Mouse (Mus musculus): ENCODE results near the gene Gramd1b. TPM values are rescaled to one million over a fixed set of nuclear protein-coding genes. Genes with fewer than 3 reads are reported as not detected.

Gene Gramd1b
- polyA plus RNA-seq, 1 experiment from 2014 or later = 7.1 TPM

DNA sequence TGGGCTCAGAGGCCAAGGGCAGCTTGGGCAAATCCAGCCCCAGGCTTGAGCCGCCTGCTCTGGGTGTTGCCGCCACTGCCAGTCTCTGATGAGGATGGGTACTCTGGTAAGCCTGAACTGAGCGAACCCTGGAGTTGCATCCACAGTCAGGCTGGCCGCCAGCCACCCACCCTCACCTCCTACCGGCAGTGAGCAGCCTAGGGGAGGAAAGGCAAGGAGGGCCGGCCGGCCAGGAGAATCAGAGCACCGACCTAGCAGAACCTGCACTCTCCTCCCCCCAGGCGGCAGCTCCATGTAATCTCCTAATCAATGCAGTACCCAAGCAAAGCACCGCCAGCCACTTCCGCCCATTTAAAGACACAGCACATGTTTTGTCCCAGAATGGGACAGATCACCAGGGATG is 155.0 kb downstream of the Gramd1b start:
- WGBS = 3% methylated on average over 6 of the region's 11 CpGs
- Histone ChIP-seq H3K4me2 (ENCODE audit: low read depth, low read length) (peak overlapping the region; percentile 47), H3K9me3 (ENCODE audit: control insufficient read depth, low read length) (no peaks in the 10 kb centered on the region), H3K9ac (ENCODE audit: low read depth, low read length) (peak overlapping the region; percentile 44; the same call in 1 of the 2 replicates), H3K27me3 (replicated peaks; ENCODE audit: control insufficient read depth, insufficient read depth, low read length) (no peaks in the 10 kb centered on the region), H3K27ac (replicated peaks; ENCODE audit: low read depth, low read length) (no peak overlapping the region), H3K36me3 (ENCODE audit: control insufficient read depth, insufficient read depth, low read length) (no peaks in the 10 kb centered on the region), H3K4me1 (ENCODE audit: control insufficient read depth, insufficient read depth, low read length) (peaks cover 8% of the 10 kb centered on the region; the same call in 1 of the 2 replicates), H3K4me3 (ENCODE audit: low read depth, low read length) (peak overlapping the region; percentile 17)
- peak; percentile 84 for ATAC-seq (ENCODE audit: low read depth)
- DNase-seq (ENCODE audit: low spot score) = peak; percentile 58

- Histone ChIP-seq H3K36me3 (ENCODE audit: control insufficient read depth, insufficient read depth, low read length) (no peaks in the 10 kb centered on the region), H3K9ac (ENCODE audit: low read depth, low read length) (no peak overlapping the region), H3K9me3 (ENCODE audit: control insufficient read depth, low read length) (no peaks in the 10 kb centered on the region), H3K4me2 (ENCODE audit: low read depth, low read length) (no peak overlapping the region), H3K27me3 (replicated peaks; ENCODE audit: control insufficient read depth, insufficient read depth, low read length) (no peaks in the 10 kb centered on the region), H3K4me3 (ENCODE audit: low read depth, low read length) (no peak overlapping the region), H3K27ac (replicated peaks; ENCODE audit: low read depth, low read length) (no peak overlapping the region), H3K4me1 (ENCODE audit: control insufficient read depth, insufficient read depth, low read length) (peaks cover 8% of the 10 kb centered on the region; the same call in 1 of the 2 replicates)
- 57% methylated on average over 6 of the region's 6 CpGs for WGBS
- ATAC-seq (ENCODE audit: low read depth) = no peak
- DNase-seq (ENCODE audit: low spot score) = no peak
These were observed 155.7 kb downstream of the Gramd1b start for GRCm38 (mm10) chr9:40375518-40375917.

DNA sequence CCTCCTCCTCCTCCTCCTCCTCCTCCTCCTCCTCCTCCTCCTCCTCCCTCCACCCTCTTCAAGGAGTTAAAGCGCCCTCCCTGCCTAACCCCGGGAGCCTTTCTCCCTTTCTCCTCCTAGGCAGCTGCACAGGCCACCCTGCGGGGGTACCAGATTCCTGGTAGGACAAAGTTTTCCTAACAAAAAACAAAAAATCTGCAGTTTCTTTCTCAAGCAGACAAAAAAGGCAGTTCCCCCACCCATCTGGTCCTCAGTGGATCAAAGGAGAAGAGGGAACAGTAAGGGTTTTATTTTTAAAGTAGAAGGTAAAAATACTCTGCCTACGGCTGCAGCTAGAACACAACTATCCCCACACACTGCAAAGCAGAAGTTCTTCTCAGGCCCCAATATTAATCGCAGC is 156.2 kb downstream of the Gramd1b start:
- H3K9me3 ChIP-seq (ENCODE audit: control insufficient read depth, low read length) = no peaks in the 10 kb centered on the region
- H3K4me2 ChIP-seq (ENCODE audit: low read depth, low read length) = no peak overlapping the region
- 39% methylated on average over 3 of the region's 5 CpGs for WGBS
- no peaks in the 10 kb centered on the region for H3K36me3 ChIP-seq (ENCODE audit: control insufficient read depth, insufficient read depth, low read length)
- DNase-seq (ENCODE audit: low spot score) (no peak), ATAC-seq (ENCODE audit: low read depth) (no peak)
- no peak overlapping the region for H3K27ac ChIP-seq (replicated peaks; ENCODE audit: low read depth, low read length)
- H3K27me3 ChIP-seq (replicated peaks; ENCODE audit: control insufficient read depth, insufficient read depth, low read length) = no peaks in the 10 kb centered on the region
- no peak overlapping the region for H3K9ac ChIP-seq (ENCODE audit: low read depth, low read length)
- no peak overlapping the region for H3K4me3 ChIP-seq (ENCODE audit: low read depth, low read length)
- H3K4me1 ChIP-seq (ENCODE audit: control insufficient read depth, insufficient read depth, low read length) = peaks cover 8% of the 10 kb centered on the region; the same call in 1 of the 2 replicates

GRCm38 (mm10) chr9:40374533-40374971 is 156.6 kb downstream of the Gramd1b start:
- Histone ChIP-seq H3K9me3 (ENCODE audit: control insufficient read depth, low read length) (no peaks in the 10 kb centered on the region), H3K4me3 (ENCODE audit: low read depth, low read length) (no peak overlapping the region), H3K4me1 (ENCODE audit: control insufficient read depth, insufficient read depth, low read length) (peaks cover 8% of the 10 kb centered on the region; the same call in 1 of the 2 replicates), H3K9ac (ENCODE audit: low read depth, low read length) (no peak overlapping the region), H3K4me2 (ENCODE audit: low read depth, low read length) (no peak overlapping the region), H3K27ac (replicated peaks; ENCODE audit: low read depth, low read length) (no peak overlapping the region), H3K27me3 (replicated peaks; ENCODE audit: control insufficient read depth, insufficient read depth, low read length) (no peaks in the 10 kb centered on the region), H3K36me3 (ENCODE audit: control insufficient read depth, insufficient read depth, low read length) (no peaks in the 10 kb centered on the region)
- ATAC-seq (ENCODE audit: low read depth) (no peak), DNase-seq (ENCODE audit: low spot score) (no peak)
- WGBS = 72% methylated on average over 5 of the region's 6 CpGs

DNA sequence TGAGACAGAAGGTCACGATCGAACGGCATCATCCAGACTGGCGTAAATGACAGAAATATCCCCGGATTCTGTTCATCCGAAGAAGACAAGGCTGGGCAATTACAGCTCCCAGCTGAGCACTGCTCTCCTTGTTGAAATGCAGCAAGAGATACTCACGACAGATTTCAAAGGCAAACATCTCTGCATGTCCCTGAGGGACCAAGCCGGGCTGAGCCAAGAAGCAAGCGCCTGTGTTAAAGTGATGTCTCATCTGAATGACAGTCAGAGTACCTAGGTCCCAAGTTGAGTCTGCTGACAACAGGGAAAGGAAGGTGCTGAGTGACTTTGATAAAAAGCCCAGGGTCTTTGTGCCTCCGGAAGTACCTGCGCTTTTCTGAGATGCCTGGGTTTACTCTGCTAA is 157.1 kb downstream of the Gramd1b start:
- DNase-seq (ENCODE audit: low spot score) (no peak), ATAC-seq (ENCODE audit: low read depth) (no peak)
- WGBS = 77% methylated on average over 11 of the region's 11 CpGs

GRCm38 (mm10) chr9:40370151-40370550 is 161.0 kb downstream of the Gramd1b start:
- H3K9ac ChIP-seq (ENCODE audit: low read depth, low read length) = no peak overlapping the region
- no peaks in the 10 kb centered on the region for H3K9me3 ChIP-seq (ENCODE audit: control insufficient read depth, low read length)
- no peak for DNase-seq (ENCODE audit: low spot score)
- H3K36me3 ChIP-seq (ENCODE audit: control insufficient read depth, insufficient read depth, low read length) = no peaks in the 10 kb centered on the region
- no peaks in the 10 kb centered on the region for H3K27me3 ChIP-seq (replicated peaks; ENCODE audit: control insufficient read depth, insufficient read depth, low read length)
- 80% methylated on average over 4 of the region's 4 CpGs for WGBS
- no peaks in the 10 kb centered on the region for H3K4me1 ChIP-seq (ENCODE audit: control insufficient read depth, insufficient read depth, low read length)
- H3K4me3 ChIP-seq (ENCODE audit: low read depth, low read length) = no peak overlapping the region
- H3K4me2 ChIP-seq (ENCODE audit: low read depth, low read length) = no peak overlapping the region
- H3K27ac ChIP-seq (replicated peaks; ENCODE audit: low read depth, low read length) = no peak overlapping the region
- no peak for ATAC-seq (ENCODE audit: low read depth)

More for the DNA sequence above, 157.1 kb downstream of the Gramd1b start:
- Histone ChIP-seq H3K9ac (ENCODE audit: low read depth, low read length) (no peak overlapping the region), H3K36me3 (ENCODE audit: control insufficient read depth, insufficient read depth, low read length) (no peaks in the 10 kb centered on the region), H3K27me3 (replicated peaks; ENCODE audit: control insufficient read depth, insufficient read depth, low read length) (no peaks in the 10 kb centered on the region), H3K4me3 (ENCODE audit: low read depth, low read length) (no peak overlapping the region), H3K4me1 (ENCODE audit: control insufficient read depth, insufficient read depth, low read length) (peaks cover 8% of the 10 kb centered on the region; the same call in 1 of the 2 replicates), H3K4me2 (ENCODE audit: low read depth, low read length) (no peak overlapping the region), H3K9me3 (ENCODE audit: control insufficient read depth, low read length) (no peaks in the 10 kb centered on the region), H3K27ac (replicated peaks; ENCODE audit: low read depth, low read length) (no peak overlapping the region)

- H3K4me2 ChIP-seq (ENCODE audit: low read depth, low read length) = no peak overlapping the region
- no peak for DNase-seq (ENCODE audit: low spot score)
- no peak overlapping the region for H3K27ac ChIP-seq (replicated peaks; ENCODE audit: low read depth, low read length)
- no peaks in the 10 kb centered on the region for H3K4me1 ChIP-seq (ENCODE audit: control insufficient read depth, insufficient read depth, low read length)
- no peak for ATAC-seq (ENCODE audit: low read depth)
- WGBS = 91% methylated on average over 7 of the region's 8 CpGs
- H3K27me3 ChIP-seq (replicated peaks; ENCODE audit: control insufficient read depth, insufficient read depth, low read length) = no peaks in the 10 kb centered on the region
- H3K4me3 ChIP-seq (ENCODE audit: low read depth, low read length) = no peak overlapping the region
- H3K9me3 ChIP-seq (ENCODE audit: control insufficient read depth, low read length) = no peaks in the 10 kb centered on the region
- no peak overlapping the region for H3K9ac ChIP-seq (ENCODE audit: low read depth, low read length)
- H3K36me3 ChIP-seq (ENCODE audit: control insufficient read depth, insufficient read depth, low read length) = no peaks in the 10 kb centered on the region
These were observed 164.4 kb downstream of the Gramd1b start for GRCm38 (mm10) chr9:40366795-40367194.

DNA sequence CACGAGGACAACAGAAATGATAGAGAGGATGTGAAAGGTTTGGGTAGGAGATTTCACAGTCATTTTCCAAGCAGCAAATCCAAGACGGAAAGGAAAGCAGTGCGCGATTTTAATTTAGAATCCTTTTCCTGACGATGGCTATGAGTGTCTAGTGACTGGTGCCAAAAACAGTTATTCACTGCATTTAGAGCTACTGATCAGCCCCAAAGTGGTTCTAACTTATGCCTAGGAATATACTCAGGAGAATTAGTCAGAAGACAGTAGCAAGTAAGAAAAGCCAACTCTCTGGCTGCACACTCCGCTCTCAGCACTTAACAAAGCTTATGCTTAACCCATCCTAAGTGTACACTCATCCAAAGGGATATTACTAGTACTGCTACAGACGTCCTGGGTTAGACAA is 166.9 kb downstream of the Gramd1b start:
- Histone ChIP-seq H3K4me3 (ENCODE audit: low read depth, low read length) (no peak overlapping the region), H3K36me3 (ENCODE audit: control insufficient read depth, insufficient read depth, low read length) (no peaks in the 10 kb centered on the region), H3K4me1 (ENCODE audit: control insufficient read depth, insufficient read depth, low read length) (no peaks in the 10 kb centered on the region), H3K27ac (replicated peaks; ENCODE audit: low read depth, low read length) (no peak overlapping the region), H3K9me3 (ENCODE audit: control insufficient read depth, low read length) (no peaks in the 10 kb centered on the region), H3K9ac (ENCODE audit: low read depth, low read length) (no peak overlapping the region), H3K4me2 (ENCODE audit: low read depth, low read length) (no peak overlapping the region), H3K27me3 (replicated peaks; ENCODE audit: control insufficient read depth, insufficient read depth, low read length) (no peaks in the 10 kb centered on the region)
- ATAC-seq (ENCODE audit: low read depth) (no peak), DNase-seq (ENCODE audit: low spot score) (no peak)
- 76% methylated on average over 7 of the region's 7 CpGs for WGBS

DNA sequence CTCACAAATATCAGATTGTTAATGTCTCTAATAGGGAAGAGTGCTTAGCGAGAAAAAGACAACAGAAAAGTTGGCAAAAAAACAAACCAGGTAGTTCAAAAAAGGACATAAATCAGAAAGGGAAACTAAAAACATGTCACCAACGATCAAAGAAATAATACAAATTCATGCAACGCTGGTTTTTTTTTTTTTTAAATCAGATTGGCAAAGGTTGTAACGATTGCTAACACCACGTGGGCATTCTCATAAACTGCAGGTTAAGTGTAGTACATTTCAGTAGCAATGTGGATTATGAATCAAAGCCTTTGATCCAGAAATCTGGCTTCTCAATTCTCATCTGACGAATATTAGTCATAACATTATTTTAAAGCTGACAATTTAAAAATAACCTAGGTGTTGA is 169.2 kb downstream of the Gramd1b start:
- ATAC-seq (ENCODE audit: low read depth) = no peak
- no peak overlapping the region for H3K4me3 ChIP-seq (ENCODE audit: low read depth, low read length)

More for the DNA sequence above, 169.2 kb downstream of the Gramd1b start:
- Histone ChIP-seq H3K4me1 (ENCODE audit: control insufficient read depth, insufficient read depth, low read length) (0 out of 2 replicates have a peak, but pooled peaks cover 4% of the 10 kb centered on the region), H3K27ac (replicated peaks; ENCODE audit: low read depth, low read length) (no peak overlapping the region), H3K27me3 (replicated peaks; ENCODE audit: control insufficient read depth, insufficient read depth, low read length) (no peaks in the 10 kb centered on the region), H3K9me3 (ENCODE audit: control insufficient read depth, low read length) (no peaks in the 10 kb centered on the region), H3K9ac (ENCODE audit: low read depth, low read length) (no peak overlapping the region), H3K36me3 (ENCODE audit: control insufficient read depth, insufficient read depth, low read length) (no peaks in the 10 kb centered on the region), H3K4me2 (ENCODE audit: low read depth, low read length) (no peak overlapping the region)
- WGBS = 79% methylated on average over 6 of the region's 6 CpGs
- no peak for DNase-seq (ENCODE audit: low spot score)

All from embryonic facial prominence, embryonic 14.5 days (tissue).